Comparison of ENCODE assay signal across 9 mouse cellular contexts in genomic region chr5:108082380-108082779, GRCm38 (mm10). TPM values are rescaled to one million over a fixed set of nuclear protein-coding genes. Genes with fewer than 3 reads are reported as not detected.
DNase-seq lines count a peak whose midpoint lies in the region; ATAC-seq and TF ChIP-seq lines count a peak whose summit lies in the region.
"Had no signal": no experiment of that assay in that cellular context is flagged by ENCODE, and none has a peak within 500 bp of the region (broad histone marks: within the 10 kb centered on the region; RNA-seq: fewer than 3 reads in every experiment).

No protein-coding gene starts in this region.

- no peaks in the 10 kb centered on the region for H3K9me3 ChIP-seq in liver, postnatal 0 days (ENCODE audit: low read length)
- no peaks in the 10 kb centered on the region for H3K9me3 ChIP-seq in embryonic facial prominence, embryonic 14.5 days (ENCODE audit: control insufficient read depth, low read length)
- no peaks in the 10 kb centered on the region for H3K9me3 ChIP-seq in midbrain, embryonic 15.5 days
- H3K9me3 ChIP-seq: G1E had no signal

- peaks cover 5% of the 10 kb centered on the region for H3K4me1 ChIP-seq in liver, postnatal 0 days (ENCODE audit: insufficient read depth)
- H3K4me1 ChIP-seq in embryonic facial prominence, embryonic 14.5 days (ENCODE audit: control insufficient read depth, insufficient read depth, low read length), result no peaks in the 10 kb centered on the region
- H3K4me1 ChIP-seq in midbrain, embryonic 15.5 days, result no peaks in the 10 kb centered on the region

- peaks cover 25% of the 10 kb centered on the region for H3K36me3 ChIP-seq in liver, postnatal 0 days (replicated peaks; ENCODE audit: insufficient read depth, low read length)
- peaks cover 70% of the 10 kb centered on the region for H3K36me3 ChIP-seq in embryonic facial prominence, embryonic 14.5 days (ENCODE audit: control insufficient read depth, insufficient read depth, low read length)
- H3K36me3 ChIP-seq in midbrain, embryonic 15.5 days (replicated peaks), result peaks cover 15% of the 10 kb centered on the region; the same call in 1 of the 2 replicates

- no peak for ATAC-seq in liver, postnatal 0 days
- no peak for ATAC-seq in embryonic facial prominence, embryonic 14.5 days (ENCODE audit: low read depth)
- no peak for ATAC-seq in midbrain, embryonic 15.5 days (replicated peaks)

- 50% methylated on average over 2 of the region's 2 CpGs for WGBS in liver, postnatal 0 days (ENCODE audit: insufficient replicate concordance)
- WGBS in embryonic facial prominence, embryonic 14.5 days, result 58% methylated on average over 2 of the region's 2 CpGs
- WGBS in midbrain, embryonic 15.5 days, result 40% methylated on average over 2 of the region's 2 CpGs

- H3K9ac ChIP-seq in liver, postnatal 0 days (replicated peaks), result no peak overlapping the region
- H3K9ac ChIP-seq in embryonic facial prominence, embryonic 14.5 days (ENCODE audit: low read depth, low read length), result no peak overlapping the region
- no peak overlapping the region for H3K9ac ChIP-seq in midbrain, embryonic 15.5 days

- TF ChIP-seq CTCF in liver, postnatal 0 days (IDR thresholded peaks at IDR 0.05; ENCODE audit: low read depth), result peak; percentile 59

- H3K27me3 ChIP-seq in liver, postnatal 0 days (ENCODE audit: insufficient read depth, low read length), result no peaks in the 10 kb centered on the region
- H3K27me3 ChIP-seq in embryonic facial prominence, embryonic 14.5 days (replicated peaks; ENCODE audit: control insufficient read depth, insufficient read depth, low read length), result no peaks in the 10 kb centered on the region
- H3K27me3 ChIP-seq in midbrain, embryonic 15.5 days (replicated peaks), result no peaks in the 10 kb centered on the region

- no peak overlapping the region for H3K4me2 ChIP-seq in liver, postnatal 0 days (ENCODE audit: low read depth, low read length)
- no peak overlapping the region for H3K4me2 ChIP-seq in embryonic facial prominence, embryonic 14.5 days (ENCODE audit: low read depth, low read length)
- H3K4me2 ChIP-seq in midbrain, embryonic 15.5 days, result no peak overlapping the region

- H3K4me3 ChIP-seq in liver, postnatal 0 days (ENCODE audit: low read depth, low read length), result no peak overlapping the region
- H3K4me3 ChIP-seq in embryonic facial prominence, embryonic 14.5 days (ENCODE audit: low read depth, low read length), result no peak overlapping the region
- no peak overlapping the region for H3K4me3 ChIP-seq in midbrain, embryonic 15.5 days

- TF ChIP-seq EP300 in liver, postnatal 0 days (IDR thresholded peaks at IDR 0.05; ENCODE audit: low read depth), result no peak

- H3K27ac ChIP-seq in liver, postnatal 0 days (ENCODE audit: low read depth), result no peak overlapping the region
- H3K27ac ChIP-seq in embryonic facial prominence, embryonic 14.5 days (replicated peaks; ENCODE audit: low read depth, low read length), result no peak overlapping the region
- H3K27ac ChIP-seq in midbrain, embryonic 15.5 days, result no peak overlapping the region

- DNase-seq in cerebellum, postnatal 14 days, result peak; percentile 11 to 18
- no peak for DNase-seq in cerebellum, adult 9-10 months
- no peak for DNase-seq in liver, postnatal 0 days
- DNase-seq in liver (no peak), adipocyte (ENCODE audit: low spot score) (no peak)
- DNase-seq in embryonic facial prominence, embryonic 14.5 days (ENCODE audit: low spot score), result peak; percentile 42
- peak; percentile 55 for DNase-seq in thymus, postnatal 0 days (ENCODE audit: low spot score)

RNA-seq across cellular contexts. Expression of gene Mtf2, which starts 16.9 kb away (rescaled TPM):
- polyA plus RNA-seq in liver, postnatal 0 days (2015; fragmentation: Nextera tagmentation; extraction: Ambion mirVana), result 21.7 and 22.8 TPM in 2 replicates
- 84.3 and 86.2 TPM in 2 replicates for polyA plus RNA-seq in embryonic facial prominence, embryonic 14.5 days (2014; fragmentation: Nextera tagmentation; extraction: Ambion mirVana)
- polyA plus RNA-seq in thymus, postnatal 0 days (2015; fragmentation: Nextera tagmentation; extraction: Ambion mirVana), result 263 and 271 TPM in 2 replicates
- polyA plus RNA-seq in midbrain, embryonic 15.5 days (2015; fragmentation: Nextera tagmentation; extraction: Ambion mirVana), result 111 and 120 TPM in 2 replicates

RNA-seq across cellular contexts. Expression of gene Tmed5, which starts 50.0 kb away (rescaled TPM):
- polyA plus RNA-seq in liver, postnatal 0 days (2015; fragmentation: Nextera tagmentation; extraction: Ambion mirVana), result 47.2 and 58.2 TPM in 2 replicates
- polyA plus RNA-seq in embryonic facial prominence, embryonic 14.5 days (2014; fragmentation: Nextera tagmentation; extraction: Ambion mirVana), result 25.8 and 29.6 TPM in 2 replicates
- polyA plus RNA-seq in thymus, postnatal 0 days (2015; fragmentation: Nextera tagmentation; extraction: Ambion mirVana), result 72.4 and 82.3 TPM in 2 replicates
- polyA plus RNA-seq in midbrain, embryonic 15.5 days (2015; fragmentation: Nextera tagmentation; extraction: Ambion mirVana), result 23.1 and 24.1 TPM in 2 replicates

RNA-seq across cellular contexts. Expression of gene Ccdc18, which starts 50.3 kb away (rescaled TPM):
- 3.7 and 3.9 TPM in 2 replicates for polyA plus RNA-seq in liver, postnatal 0 days (2015; fragmentation: Nextera tagmentation; extraction: Ambion mirVana)
- 6.7 and 9.0 TPM in 2 replicates for polyA plus RNA-seq in embryonic facial prominence, embryonic 14.5 days (2014; fragmentation: Nextera tagmentation; extraction: Ambion mirVana)
- 18.7 and 21.0 TPM in 2 replicates for polyA plus RNA-seq in thymus, postnatal 0 days (2015; fragmentation: Nextera tagmentation; extraction: Ambion mirVana)
- 2.0 and 2.7 TPM in 2 replicates for polyA plus RNA-seq in midbrain, embryonic 15.5 days (2015; fragmentation: Nextera tagmentation; extraction: Ambion mirVana)

Comparison
In these comparisons a context has a peak if more than half of its experiments do, and no peak if none do; other contexts are left out.
1. DNase-seq: peak in cerebellum, postnatal 14 days (2 of 2), embryonic facial prominence, embryonic 14.5 days (single experiment) and thymus, postnatal 0 days (single experiment); none in cerebellum, adult 9-10 months (single experiment), liver, postnatal 0 days (single experiment), liver (single experiment) and adipocyte (single experiment).